Mouse (Mus musculus): Measurements from ENCODE around the gene Fpgs. TPM values are rescaled to one million over a fixed set of nuclear protein-coding genes. Genes with fewer than 3 reads are reported as not detected.

Fpgs gene
- polyA plus RNA-seq (2017; shearing (Covaris generic)), result 15.5 TPM

DNA sequence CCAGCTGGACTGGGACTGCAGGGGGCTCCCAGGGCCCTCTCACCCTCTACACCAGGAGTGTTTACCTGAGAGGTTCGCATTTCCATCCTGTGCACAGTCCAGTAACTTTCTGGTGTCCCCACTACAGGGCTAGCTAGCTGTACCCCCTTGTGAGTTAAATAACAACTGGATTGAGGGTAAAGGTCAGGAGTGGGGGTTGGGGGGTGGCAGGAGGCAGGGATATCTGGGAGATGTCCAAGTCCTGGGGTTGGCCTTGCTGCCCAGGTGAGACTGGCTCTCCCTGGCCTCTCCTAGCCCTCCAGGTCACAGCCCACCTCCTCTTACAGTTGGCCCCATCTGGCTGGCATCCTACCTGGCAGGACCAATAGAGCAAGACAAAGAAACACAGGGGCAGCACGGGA lies at the start of gene Fpgs:
Fpgs (minus strand) TSS at position 125 of the 401 bp plus-strand sequence.

DNA sequence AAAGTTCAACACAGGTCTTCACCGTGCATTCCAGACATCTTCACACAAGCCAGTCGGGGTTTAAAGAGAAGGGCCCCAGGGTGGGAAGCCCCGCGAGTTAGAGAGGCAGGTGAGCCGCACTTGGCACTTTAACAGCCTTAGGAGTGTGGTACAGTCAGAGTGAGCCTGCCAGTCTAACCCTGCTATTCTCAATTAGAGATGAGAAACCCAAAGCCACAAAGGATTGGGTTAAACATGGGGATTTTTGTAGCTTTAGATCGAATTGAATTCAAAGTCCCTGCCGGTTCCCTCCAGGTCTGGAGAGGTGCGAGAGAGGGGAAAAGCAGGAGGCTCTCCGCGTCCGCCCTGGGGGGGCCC lies 36.9 kb upstream of the Fpgs start, which contains the start of gene 6330409D20Rik:
6330409D20Rik (minus strand) TSS at position 101 of the 357 bp plus-strand sequence.

DNA sequence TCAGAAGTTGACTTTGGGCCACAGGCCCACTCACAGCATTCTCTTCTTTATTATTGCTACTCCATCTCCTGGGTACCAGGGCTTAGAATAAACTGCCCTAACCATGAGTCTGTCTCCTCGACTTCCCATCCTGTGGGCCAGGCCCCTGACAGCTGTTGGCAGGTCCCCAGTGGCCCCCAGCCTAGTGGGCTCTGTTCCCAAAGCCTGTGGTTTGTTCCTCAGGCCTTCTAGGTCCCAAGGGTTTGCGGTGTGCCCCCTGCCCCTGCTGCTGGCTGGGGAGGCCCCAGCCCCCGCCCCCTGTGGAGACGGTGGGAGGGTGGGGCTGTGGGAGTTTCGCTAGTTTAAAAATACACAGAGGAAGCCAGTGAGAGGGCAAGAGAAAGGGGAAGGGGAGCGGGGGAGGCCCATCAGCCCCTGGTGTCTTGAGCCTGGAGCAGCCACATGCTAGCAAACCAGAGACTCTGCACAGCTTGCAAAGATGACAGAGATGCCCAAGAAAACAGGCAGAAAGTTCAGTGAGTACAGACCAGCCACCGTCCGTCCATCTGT lies 16.8 kb upstream of the Fpgs start, which contains the start of gene Sh2d3c:
Sh2d3c (plus strand) TSS at position 375 of the 549 bp plus-strand sequence.

DNA sequence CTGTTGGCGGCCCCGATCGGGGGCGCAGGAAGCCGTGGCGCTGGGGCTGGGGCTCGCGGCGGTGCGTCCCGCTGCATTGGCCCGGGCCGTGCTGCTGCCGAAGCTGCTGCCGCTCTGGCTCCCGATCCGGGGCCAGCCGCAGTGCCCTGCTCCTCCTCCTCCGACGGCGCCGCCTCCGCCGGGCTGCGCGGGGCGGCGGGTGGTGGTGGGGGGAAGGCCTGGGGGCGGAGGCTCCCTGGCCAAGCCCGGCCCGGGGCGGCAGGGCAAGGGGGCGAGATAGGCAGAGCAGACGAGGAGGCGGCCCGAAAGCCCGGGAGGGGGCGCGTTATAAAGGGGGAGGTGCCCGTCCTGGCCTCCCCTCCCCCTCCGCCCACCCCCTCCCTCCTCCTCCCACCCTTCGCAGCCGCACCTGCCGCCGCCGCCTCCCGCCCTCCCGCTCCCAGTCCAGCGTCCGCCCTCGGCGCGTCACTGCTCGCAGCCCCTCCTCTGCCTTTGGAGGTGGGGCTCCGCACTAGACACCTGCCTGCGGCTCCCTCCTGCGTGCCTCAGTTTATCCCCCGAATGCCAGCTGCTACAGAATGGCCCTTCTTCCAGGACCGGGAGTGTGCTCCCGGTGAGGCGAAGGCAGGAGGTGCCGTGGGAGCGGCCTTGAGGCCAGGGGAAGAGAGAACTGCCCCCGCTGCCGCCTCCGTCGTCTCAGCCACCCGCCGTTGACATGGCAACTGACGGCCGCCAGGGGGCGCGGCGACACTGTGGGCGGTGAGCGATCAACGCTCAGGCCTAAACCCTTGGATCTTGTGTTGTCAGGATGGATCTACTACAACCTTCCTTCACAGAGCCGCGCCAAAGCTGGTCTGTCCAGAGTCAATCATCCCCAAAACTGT lies 9.2 kb upstream of the Fpgs start, which contains the start of gene Cdk9:
Cdk9 (minus strand) TSS at position 143 of the 884 bp plus-strand sequence.

DNA sequence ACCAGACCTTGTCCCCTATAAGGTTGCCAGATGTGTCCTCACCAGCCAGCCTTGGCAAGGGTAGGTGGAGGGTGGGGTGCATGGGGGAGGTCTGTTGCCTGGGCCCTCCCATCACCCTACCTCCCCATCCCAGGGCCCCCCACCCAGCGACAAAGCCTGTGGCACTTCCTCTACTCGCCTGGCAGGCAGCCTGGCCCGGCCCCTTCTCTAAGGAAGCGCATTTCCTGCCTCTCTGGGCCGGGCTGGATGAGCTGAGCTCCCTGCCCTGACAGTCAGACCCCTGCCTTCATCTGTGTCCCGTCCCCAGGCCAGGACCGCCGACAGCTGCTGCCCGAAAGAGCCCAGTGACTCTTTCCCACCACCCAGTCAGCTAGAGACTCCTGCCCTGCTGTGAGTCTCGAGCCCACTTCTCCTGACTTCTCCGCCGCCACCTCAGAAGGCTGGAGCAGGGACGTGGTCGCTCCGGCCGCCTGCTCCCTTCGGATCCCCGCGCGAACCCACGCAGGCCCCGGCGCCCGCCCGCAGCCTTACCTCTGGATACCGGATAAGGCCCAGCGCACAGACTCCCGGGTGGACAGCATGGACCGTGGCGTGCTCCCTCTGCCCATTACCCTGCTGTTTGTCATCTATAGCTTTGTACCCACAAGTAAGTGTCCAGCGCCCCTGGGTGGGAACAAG lies 57.4 kb downstream of the Fpgs start, which contains the start of gene Eng:
Eng (plus strand) TSS at position 217 of the 678 bp plus-strand sequence.

Other genes with a start within 250 kb of the Fpgs start
- 136 TPM for gene Fam102a, start 168.8 kb downstream of the Fpgs start, polyA plus RNA-seq (2017; shearing (Covaris generic))
- 76.0 TPM for gene Dpm2, start 133.3 kb downstream of the Fpgs start, polyA plus RNA-seq (2017; shearing (Covaris generic))
- gene Pip5kl1, start 129.3 kb downstream of the Fpgs start, polyA plus RNA-seq (2017; shearing (Covaris generic)), result not detected
- not detected for gene 9430097D07Rik, start 128.5 kb downstream of the Fpgs start, polyA plus RNA-seq (2017; shearing (Covaris generic))
- 26.7 TPM for gene St6galnac4, start 117.0 kb downstream of the Fpgs start, polyA plus RNA-seq (2017; shearing (Covaris generic))
- gene St6galnac6, start 104.4 kb downstream of the Fpgs start, polyA plus RNA-seq (2017; shearing (Covaris generic)), result 3.2 TPM
- gene Ak1, start 82.4 kb downstream of the Fpgs start, polyA plus RNA-seq (2017; shearing (Covaris generic)), result 0.24 TPM
- 0.27 TPM for gene Eng, start 57.5 kb downstream of the Fpgs start, polyA plus RNA-seq (2017; shearing (Covaris generic))
- gene Cdk9, start 8.9 kb upstream of the Fpgs start, polyA plus RNA-seq (2017; shearing (Covaris generic)), result 136 TPM
- gene Sh2d3c, start 16.9 kb upstream of the Fpgs start, polyA plus RNA-seq (2017; shearing (Covaris generic)), result 69.8 TPM
- not detected for gene 6330409D20Rik, start 36.9 kb upstream of the Fpgs start, polyA plus RNA-seq (2017; shearing (Covaris generic))
- 43.6 TPM for gene Tor2a, start 53.1 kb upstream of the Fpgs start, polyA plus RNA-seq (2017; shearing (Covaris generic))
- 1.5 TPM for gene Ttc16, start 71.5 kb upstream of the Fpgs start, polyA plus RNA-seq (2017; shearing (Covaris generic))
- 8.0 TPM for gene Ptrh1, start 71.6 kb upstream of the Fpgs start, polyA plus RNA-seq (2017; shearing (Covaris generic))
- gene Cfap157, start 80.3 kb upstream of the Fpgs start, polyA plus RNA-seq (2017; shearing (Covaris generic)), result not detected
- gene Stxbp1, start 143.1 kb upstream of the Fpgs start, polyA plus RNA-seq (2017; shearing (Covaris generic)), result 9.4 TPM
- 1.8 TPM for gene Fam129b, start 172.0 kb upstream of the Fpgs start, polyA plus RNA-seq (2017; shearing (Covaris generic))

All from effector memory CD4-positive, alpha-beta T cell, adult 7 months (primary cell).